Mouse (Mus musculus) cortical plate, adult 2 months (tissue): ENCODE data around the gene Mbd3l2. TPM values are rescaled to one million over a fixed set of nuclear protein-coding genes. Genes with fewer than 3 reads are reported as not detected.

Source experiments
- H3K27ac ChIP-seq: fragments of 200-500 bp; 2 replicates; pipeline ENCODE4 v1.5.1; 2012; ENCODE audit warnings: low read length, control low read depth, inconsistent platforms; ENCODE audit not compliant: insufficient read depth
- H3K4me1 ChIP-seq: fragments of 200-500 bp; 2 replicates; pipeline ENCODE4 v1.6.1; 2011; ENCODE audit warnings: low read length; ENCODE audit not compliant: control insufficient read depth, insufficient read depth
- H3K4me3 ChIP-seq: fragments of 200-500 bp; 2 replicates; pipeline ENCODE4 v1.5.1; 2011; ENCODE audit warnings: mild to moderate bottlenecking, low read length, control low read depth; ENCODE audit not compliant: insufficient read depth
- CTCF ChIP-seq: fragments of 200-500 bp; IDR thresholded peaks from 2 replicates; pipeline ENCODE4 v1.5.1; 2011; ENCODE audit warnings: mild to moderate bottlenecking, control low read depth, low read length; ENCODE audit not compliant: insufficient read depth; ENCODE audit errors: extremely low read depth
- POLR2A ChIP-seq: fragments of 200-500 bp; IDR thresholded peaks from 2 replicates; pipeline ENCODE4 v1.6.1; 2011; ENCODE audit warnings: mild to moderate bottlenecking, low read length, control low read depth; ENCODE audit not compliant: insufficient read depth; ENCODE audit errors: extremely low read depth
- polyA plus RNA-seq: library from polyadenylated mRNA; depleted of rRNA; stranded (reverse); fragments of >200 nt; gene quantifications from 2 replicates; pipeline ENCODE4 v1.2.3, GENCODE M21; 2012; rRNA removed

Mbd3l2 gene
- polyA plus RNA-seq, 1 experiment = not detected

DNA sequence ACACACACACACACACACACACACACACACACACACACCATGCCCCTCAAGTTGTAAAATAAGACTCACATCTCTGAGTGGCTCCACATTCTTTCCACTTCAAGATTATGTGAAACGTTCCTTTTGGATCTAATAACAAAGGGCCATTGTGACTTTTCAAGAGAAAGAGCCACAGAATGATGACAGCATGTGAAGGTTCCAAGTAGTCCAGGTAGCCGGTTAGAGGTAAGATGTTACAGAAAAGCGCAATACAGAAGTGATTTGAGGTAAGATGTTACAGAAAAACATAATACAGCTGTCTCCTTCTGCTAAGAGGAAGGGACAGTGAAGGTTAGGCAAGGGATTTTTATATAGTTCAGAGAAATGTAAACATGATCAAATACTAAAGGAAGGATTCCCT is 47.7 kb downstream of the Mbd3l2 start, which contains the start of the genes Zfp558 and Mbd3l1:
Gene Zfp558 (minus strand): TSS at position 101 of the 400 bp plus-strand sequence.
Gene Mbd3l1 (plus strand): TSS at position 192 of the 400 bp plus-strand sequence.
- TF ChIP-seq POLR2A = no peak
- no peak for TF ChIP-seq CTCF
- no peak within 1 kb of the TSS for H3K4me3 ChIP-seq
- H3K27ac ChIP-seq = no peak within 1 kb of the TSS
- H3K4me1 ChIP-seq = no peaks in the 10 kb centered on the region

Other genes starting within 250 kb of the Mbd3l2 start
- 37.6 and 39.0 TPM in 2 replicates for gene Chordc1, start 138.5 kb upstream of the Mbd3l2 start, polyA plus RNA-seq
- gene Naalad2, start 27.7 kb upstream of the Mbd3l2 start, polyA plus RNA-seq = 0.69 and 0.79 TPM in 2 replicates
- not detected in 2 replicates for gene Ubtfl1, start 26.2 kb upstream of the Mbd3l2 start, polyA plus RNA-seq
- 1.4 and 1.6 TPM in 2 replicates for gene Zfp558, start 47.6 kb downstream of the Mbd3l2 start, polyA plus RNA-seq
- gene Mbd3l1, start 47.7 kb downstream of the Mbd3l2 start, polyA plus RNA-seq = not detected in 2 replicates
- not detected in 2 replicates for gene Muc16, start 243.9 kb downstream of the Mbd3l2 start, polyA plus RNA-seq